Mouse (Mus musculus) CD8-positive naive resting alpha-beta T cell, adult 2 months (primary cell): ENCODE data around the gene Gm21969.

Experiments
- DNase-seq, 2 experiments: peaks; one replicate each; pipeline ENCODE4 v3.0.0; 2022; ENCODE audit warnings: low read depth in 2 of 2, low spot score in 2 of 2

The Gm21969 gene

DNA sequence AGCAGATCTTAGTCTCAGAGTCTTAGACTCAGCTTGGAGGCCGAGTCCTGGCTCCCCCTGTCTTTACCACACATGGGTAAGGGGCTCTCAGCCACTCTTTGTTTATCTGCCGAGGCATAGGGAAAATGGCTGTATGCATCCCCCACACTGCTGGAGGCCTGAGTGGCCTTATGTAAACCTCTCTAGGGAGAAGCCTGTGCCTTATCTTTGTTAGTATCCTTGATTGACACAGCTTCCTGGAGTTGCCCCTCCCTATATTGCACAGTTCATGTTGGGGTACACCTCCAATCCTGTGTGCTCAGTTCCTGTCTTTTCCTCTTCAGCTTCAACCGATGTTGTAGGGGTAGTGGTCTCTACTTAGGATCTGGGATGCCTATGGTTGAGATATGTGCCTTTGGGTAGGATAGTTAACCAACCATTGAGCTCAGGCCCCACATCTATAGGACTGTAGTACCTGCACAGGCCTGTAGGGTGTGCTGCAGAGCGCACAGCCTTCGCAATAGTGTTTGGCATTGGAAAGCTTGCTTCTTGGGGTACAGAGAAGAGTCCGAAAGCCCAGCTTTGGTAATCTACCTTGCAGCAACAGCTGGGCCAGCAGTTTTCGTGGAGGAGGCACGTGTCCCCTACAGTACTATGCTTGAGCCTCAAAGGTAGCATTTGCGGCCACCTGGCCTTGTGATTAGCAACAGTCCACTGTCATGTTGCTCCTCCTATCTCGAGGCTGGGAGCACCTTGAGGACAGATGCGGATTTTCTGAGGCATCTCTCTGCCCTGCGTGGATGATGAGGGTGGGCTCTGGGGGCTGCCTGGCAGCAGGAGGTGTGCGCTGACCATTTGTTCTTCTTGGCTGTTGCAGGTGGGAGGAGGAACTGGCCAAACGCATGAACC is at the start of gene Gm21969:
TSS of gene Gm21969 (plus strand) at position 830 of the 888 bp plus-strand sequence.
- peak; percentile 63 to 77 for DNase-seq

DNA sequence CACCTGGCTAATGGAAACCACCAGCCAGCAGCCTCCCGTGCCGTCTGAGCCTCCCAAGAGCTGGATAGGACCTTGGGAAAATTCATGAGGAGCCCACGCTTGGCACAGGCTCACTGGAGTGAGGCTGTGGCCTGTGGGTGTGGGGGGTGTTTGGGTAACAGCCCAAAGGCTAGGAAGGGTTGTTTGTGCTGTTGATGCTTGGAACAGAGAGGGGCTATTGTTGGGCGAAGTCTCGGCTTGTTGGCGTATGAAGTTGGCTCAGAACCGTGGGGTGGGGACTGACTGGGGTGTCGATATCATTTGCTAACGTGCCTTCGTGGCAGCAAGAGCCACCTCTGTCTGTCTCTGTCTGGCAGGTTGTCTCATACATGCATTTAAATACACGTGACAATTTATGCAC is 47.8 kb upstream of the Gm21969 start:
- no peak for DNase-seq

DNA sequence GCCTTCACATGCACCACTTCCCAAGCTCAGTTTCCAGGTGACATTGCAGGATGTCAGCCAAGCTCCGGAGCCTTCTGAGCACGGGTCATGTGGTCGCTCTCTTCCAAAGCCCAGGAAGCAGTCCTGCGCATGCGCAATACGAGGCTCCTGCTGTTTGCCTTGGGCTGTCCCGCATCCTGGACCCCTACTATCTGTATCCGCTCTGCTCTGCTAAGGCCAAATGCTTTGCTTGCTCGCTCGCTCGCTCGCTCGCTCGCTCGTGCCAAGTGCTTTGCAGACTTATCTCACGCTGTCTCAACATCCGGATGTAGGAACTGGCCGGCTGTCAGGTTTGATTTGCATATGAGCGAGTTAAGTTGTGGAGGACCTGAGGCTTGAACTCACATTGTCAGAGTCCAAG is 47.0 kb upstream of the Gm21969 start:
- no peak for DNase-seq

- no peak for DNase-seq
Measured at GRCm38 (mm10) chr4:139568361-139568760, 34.6 kb upstream of the Gm21969 start.

DNA sequence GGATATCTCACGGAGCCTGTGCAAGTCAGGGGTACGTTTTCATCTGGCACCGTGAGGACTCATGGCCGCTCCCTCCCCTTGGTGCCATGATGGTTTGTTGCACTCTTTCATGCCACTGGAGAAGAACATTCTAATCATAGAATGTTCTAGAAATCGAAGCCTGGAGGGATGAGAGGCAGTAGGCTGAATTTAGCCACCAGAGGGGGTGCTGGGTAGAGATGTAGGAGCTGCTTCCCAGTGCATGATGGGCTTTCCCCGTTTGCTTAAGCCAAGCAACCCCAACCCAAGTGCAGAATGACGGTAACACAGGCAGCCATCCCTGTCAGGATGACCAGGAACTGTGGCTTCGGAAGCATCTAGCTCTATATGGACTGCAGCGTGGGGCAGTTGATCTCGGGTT is 32.2 kb upstream of the Gm21969 start:
- no peak for DNase-seq

- no peak for DNase-seq
Measured at GRCm38 (mm10) chr4:139572928-139573512, 30.0 kb upstream of the Gm21969 start.

DNA sequence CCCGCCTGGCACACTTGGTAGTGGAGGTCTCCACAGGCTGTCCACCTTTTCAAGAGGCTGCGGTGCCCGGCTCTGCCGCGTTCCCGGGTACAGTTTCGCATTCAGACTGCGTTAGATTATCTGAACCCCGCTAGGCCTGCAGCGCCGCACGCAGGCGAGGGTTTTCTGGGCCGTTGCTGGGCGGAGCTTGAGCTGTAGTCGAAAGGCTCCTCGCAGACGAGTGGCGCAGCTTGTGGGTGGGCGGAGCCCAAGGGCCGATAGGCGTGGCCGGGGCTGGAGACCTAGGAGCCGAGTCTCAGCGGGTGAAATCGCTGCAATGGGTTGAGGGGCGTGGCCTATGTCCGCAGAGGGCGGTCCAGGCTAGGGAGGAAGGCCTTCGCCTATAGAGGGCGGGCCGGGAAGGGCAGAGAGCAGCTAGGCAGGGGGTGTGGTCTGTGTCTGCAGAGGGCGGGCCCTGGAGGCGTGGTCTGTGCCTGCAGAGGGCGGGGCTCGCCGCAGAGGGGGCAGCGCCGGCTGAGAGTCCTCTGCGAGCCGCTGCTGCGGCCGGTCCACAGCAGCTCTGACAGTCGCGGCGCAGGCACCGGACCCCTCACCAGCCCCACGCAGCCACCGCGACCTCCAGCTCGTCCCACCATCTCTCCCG is 28.7 kb upstream of the Gm21969 start:
- peak; percentile 98 to 99 for DNase-seq

DNA sequence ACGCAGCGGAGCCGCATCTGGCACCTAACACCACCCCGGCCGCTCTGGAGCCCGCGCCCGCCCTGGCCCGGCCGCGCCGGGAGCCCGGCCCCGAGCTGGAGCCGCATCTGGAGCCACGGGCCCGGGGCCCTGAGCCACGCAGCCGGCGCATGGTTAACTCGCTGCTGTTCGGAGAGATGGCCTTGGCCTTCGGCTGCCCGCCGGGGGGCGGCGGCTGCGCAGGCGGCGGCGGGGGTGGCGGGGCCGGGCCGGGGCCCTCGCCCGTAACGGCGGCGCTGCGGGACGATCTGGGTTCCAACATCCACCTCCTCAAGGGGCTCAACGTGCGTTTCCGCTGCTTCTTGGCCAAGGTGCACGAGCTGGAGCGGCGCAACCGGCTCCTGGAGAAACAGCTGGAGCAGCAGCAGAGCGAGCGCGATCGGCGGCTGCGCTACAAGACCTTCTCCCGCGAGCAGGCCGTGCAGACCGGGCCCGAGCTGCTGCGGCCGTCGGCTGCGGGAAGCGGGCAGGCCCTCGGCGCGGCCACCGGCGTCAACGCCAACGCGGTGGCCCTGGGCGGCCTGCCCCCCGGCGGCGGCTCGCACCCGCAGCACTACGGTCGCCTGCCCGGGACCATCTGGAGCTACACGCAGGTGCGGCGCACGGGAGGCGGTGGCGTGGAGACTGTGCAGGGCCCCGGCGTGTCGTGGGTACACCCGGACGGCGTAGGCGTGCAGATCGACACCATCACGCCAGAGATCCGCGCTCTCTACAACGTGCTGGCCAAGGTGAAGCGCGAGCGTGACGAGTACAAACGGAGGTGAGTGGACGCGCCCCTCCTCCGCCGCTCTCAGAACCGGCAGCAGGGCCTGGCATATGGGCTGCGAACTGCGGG is 27.9 kb upstream of the Gm21969 start:
- DNase-seq, result peak in 1 of 2 experiments; percentile 40

DNA sequence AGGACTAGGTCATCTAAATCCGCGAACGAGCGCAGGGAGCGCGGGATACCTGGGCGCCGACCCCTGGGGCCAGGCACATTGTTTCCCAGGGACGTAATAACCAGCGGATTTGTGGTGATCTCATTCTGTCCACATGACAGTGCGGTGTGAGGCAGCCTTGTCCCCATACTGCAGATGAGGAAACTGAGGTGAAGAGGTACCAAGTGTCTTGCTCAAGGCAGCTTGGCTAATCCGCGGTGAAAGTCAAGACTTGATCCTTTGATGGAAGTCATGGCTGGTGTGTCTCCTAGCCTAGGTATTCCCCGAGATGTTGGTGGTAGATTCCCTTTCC is 27.3 kb upstream of the Gm21969 start:
- no peak for DNase-seq

DNA sequence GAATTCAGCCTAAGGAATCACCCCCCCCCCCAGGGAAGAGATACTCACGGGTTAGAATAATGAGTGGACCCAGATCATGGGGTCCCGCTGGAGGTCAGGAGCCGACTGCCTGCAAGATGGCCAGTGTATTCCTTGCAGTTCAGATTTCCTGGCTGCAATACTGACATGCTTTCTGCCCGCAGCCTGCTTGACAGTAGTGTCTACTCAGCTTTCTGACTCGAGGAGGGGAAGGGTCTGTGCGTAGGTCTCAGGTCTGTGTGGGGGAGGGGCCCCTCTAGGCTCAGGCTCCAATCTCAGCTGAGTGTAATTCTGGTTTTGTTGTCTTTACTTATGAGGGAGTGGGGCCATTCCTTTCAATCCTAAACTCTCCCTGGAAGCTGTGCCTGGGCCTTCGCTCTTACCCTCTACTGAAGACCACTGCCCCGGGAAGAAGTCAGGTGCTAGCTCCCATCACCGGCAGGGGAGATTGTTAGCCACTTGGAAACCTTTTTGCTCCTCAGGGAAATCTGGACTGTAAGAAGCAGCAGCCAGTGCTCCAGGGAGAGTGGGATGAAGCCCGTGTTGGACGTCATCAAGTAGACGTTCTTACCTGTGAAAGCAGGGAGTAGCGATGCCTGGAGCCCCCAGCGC is 26.6 kb upstream of the Gm21969 start:
- DNase-seq, result no peak

GRCm38 (mm10) chr4:139577006-139577405 is 26.0 kb upstream of the Gm21969 start:
- no peak for DNase-seq

GRCm38 (mm10) chr4:139578389-139578788 is 24.6 kb upstream of the Gm21969 start:
- no peak for DNase-seq

- peak; percentile 47 to 51 for DNase-seq
Measured at GRCm38 (mm10) chr4:139579003-139579402, 24.0 kb upstream of the Gm21969 start.

- no peak for DNase-seq
Measured at GRCm38 (mm10) chr4:139579466-139579865, 23.5 kb upstream of the Gm21969 start.

GRCm38 (mm10) chr4:139580663-139581336 is 22.2 kb upstream of the Gm21969 start:
- DNase-seq, result no peak

DNA sequence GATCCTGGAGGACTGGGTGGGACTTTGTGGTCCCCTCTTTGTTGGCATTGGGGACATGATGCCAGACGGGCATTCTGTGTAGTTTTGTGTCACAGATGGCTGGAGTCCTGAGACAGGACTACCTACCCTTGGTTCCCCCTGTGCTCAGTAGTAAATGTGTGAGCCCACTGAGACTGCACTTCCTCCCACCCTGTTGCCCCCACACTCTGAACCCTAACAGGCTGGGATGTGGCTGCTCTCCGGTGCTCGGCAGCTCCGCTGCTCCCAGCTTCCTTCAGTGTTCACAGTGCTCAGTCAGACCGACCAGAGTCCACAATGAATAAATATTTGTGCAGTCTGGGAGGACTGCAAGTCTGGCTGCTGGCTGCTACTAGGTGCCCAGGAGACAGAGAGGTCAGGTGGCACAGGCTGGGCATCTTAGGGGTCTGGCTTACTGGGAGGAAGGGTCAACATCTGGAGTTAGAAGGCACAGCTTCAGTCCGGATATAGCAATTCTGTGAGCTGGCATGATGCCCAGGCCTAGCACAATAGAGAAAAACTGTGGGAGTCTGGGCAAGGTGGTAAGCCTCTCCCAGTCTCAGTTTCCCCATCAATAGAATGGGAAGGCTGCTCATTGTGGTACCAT is 21.4 kb upstream of the Gm21969 start:
- DNase-seq, result no peak

DNA sequence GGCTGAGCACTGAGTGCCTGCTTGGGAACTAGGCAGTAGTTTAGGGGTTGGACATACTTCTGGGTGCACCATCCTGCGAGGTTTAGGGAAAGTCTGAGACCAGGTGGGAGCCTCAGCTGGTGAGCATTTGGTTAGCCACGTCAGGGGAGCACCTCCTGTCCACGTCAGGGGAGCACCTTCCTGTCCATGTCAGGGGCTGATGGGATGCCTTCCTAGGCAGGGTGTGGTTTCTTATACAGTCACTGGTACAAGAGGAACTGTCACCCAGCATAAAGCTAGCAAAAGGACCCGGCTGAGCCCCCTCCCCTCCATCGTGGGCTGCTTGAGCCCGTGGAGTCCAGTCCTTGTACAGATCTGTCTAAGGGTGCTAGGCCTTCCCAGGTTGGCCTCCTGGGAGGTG is 20.6 kb upstream of the Gm21969 start:
- DNase-seq, result no peak

DNA sequence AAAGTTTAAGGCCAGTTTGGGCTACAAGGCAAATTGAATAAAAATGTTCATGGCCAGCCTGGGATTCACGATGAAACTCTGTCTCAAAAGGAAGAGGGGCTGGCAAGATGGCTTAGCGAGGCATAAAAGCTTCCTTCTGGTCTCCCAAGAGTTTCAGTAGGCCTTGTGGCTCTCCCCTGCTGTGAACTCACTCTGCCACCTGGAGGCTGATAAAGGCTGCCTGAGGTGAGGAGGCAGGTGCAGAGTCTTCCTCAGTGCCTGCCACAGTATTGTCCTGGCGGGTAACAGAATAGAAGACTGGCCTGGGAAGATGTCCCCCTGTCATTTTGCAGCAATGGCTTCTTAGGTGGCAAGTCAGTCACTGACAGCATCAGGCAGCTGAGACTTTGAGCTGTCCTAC is 20.1 kb upstream of the Gm21969 start:
- no peak for DNase-seq

DNA sequence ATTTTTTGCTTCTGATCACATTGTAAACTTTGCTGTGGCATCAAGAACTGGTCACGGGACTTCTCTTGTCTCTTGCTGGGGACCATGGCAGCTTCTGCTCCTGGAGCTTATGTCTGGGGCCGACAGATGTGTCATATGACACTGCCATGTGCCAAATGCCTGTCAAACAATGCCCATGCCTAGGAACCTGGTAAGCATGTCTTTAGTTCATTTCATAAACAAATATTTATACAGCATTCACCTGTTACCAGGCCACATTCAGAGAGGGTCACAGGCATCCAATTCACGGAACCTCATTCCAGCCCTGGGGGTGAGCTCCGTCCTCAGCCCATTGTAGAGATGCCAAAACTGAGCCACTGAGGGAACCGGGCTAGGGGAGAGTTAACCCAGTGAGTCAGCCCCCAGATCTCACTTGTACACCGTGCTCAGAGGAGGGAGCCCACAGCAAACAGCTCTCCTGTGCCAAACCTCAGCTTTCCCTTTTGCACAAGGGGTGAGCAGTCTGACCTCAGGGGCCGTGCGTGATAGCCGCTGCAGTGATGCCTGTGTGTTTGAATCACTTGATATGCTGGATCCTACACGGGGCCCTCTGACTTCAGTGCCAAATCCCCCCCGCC is 19.2 kb upstream of the Gm21969 start:
- DNase-seq, result no peak
